Mouse (Mus musculus): Measurements from ENCODE around the gene Gm20708. TPM values are rescaled to one million over a fixed set of nuclear protein-coding genes. Genes with fewer than 3 reads are reported as not detected.

Gene Gm20708
- total RNA-seq, 2 experiments from 2014 or later: 0.57 to 0.89 TPM

- DNase-seq: no peak
- intact Hi-C loops (cut with DNase I): no loop called here
These were observed 71.5 kb downstream of the Gm20708 start for GRCm38 (mm10) chr11:117880977-117881358.

- intact Hi-C loops (cut with DNase I): no loop called here
- DNase-seq: no peak
These were observed 72.3 kb downstream of the Gm20708 start for GRCm38 (mm10) chr11:117881787-117882186.

GRCm38 (mm10) chr11:117882208-117882607, 72.7 kb downstream of the Gm20708 start:
- DNase-seq: no peak
- intact Hi-C loops (cut with DNase I): no loop called here

GRCm38 (mm10) chr11:117886000-117886399, 76.5 kb downstream of the Gm20708 start:
- DNase-seq: no peak
- intact Hi-C loops (cut with DNase I): no loop called here

GRCm38 (mm10) chr11:117888168-117888852, 78.8 kb downstream of the Gm20708 start:
- intact Hi-C loops (cut with DNase I): no loop called here
- no peak for DNase-seq

DNA sequence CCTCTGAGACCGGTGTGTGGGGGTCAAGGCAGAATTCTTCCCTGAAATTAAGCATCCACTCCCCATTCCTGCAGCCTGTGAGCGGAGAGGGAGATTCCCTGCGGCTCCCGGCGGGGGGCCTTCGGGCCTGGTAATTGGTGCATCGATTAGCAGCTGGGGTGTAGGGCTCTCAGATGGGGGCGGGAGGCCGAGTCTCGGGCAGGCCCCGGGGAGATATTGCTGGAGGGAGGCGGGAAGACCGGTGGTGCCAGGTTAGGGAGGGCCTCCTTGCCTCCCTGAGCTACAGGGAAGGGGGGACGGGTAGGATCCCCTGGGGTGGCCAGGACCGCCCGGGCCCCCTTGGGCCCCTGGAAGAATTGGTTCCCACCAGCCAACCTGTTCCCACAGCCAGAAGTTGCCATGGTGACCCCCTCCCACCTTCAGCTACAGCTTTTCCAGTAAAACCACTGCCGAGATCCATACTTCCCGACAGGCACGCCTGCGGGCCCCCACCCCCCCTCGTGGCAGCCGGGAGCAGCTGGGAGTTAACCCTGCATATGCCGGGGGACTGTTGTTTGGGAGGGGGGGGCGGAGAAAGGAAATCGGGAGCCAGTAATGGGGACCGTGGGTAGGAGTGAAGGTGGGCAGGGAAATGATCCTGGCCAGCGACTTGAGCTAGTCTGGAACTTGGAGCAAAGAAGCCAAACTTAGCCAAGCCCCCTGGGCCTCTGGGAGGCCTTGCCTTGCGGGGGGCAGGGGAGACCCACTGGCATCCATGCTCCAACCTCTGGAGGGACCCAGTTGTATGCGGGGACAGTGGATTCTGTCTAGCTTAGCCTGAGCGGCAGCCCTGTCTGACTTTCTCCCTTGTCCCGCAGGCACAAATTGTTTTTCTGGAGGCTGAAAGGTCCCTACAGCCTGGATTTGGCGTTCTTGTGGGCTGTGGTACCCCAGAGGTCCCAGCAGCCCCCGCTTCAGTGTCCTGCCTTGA, 79.7 kb downstream of the Gm20708 start:
- DNase-seq: no peak
- intact Hi-C loops (cut with DNase I): no loop called here

Other genes starting within 250 kb of the Gm20708 start
- 10 to 100 TPM; 15.0 to 19.6 TPM for gene Tnrc6c, start 155.4 kb upstream of the Gm20708 start, total RNA-seq (2021)
- 1 to 10 TPM; 1.2 to 1.7 TPM for gene Tmc8, start 27.6 kb upstream of the Gm20708 start, total RNA-seq (2021)
- gene Tmc6, start 27.5 kb upstream of the Gm20708 start, total RNA-seq (2021): 1 to 10 TPM; 5.8 to 5.9 TPM
- gene 6030468B19Rik, start 12.0 kb upstream of the Gm20708 start, total RNA-seq (2021): not detected
- 100 to 1,000 TPM; 155 to 161 TPM for gene Syngr2, start within 50 bp of the Gm20708 start, total RNA-seq (2021)
- gene Afmid, start 16.3 kb downstream of the Gm20708 start, total RNA-seq (2021): 1 to 10 TPM; 2.7 to 3.0 TPM
- 1 to 10 TPM; 4.5 TPM for gene Tk1, start 16.4 kb downstream of the Gm20708 start, total RNA-seq (2021)
- gene Birc5, start 39.6 kb downstream of the Gm20708 start, total RNA-seq (2021): under 1 TPM; 0.74 to 0.84 TPM
- not detected for gene Tmem235, start 51.1 kb downstream of the Gm20708 start, total RNA-seq (2021)
- gene Tha1, start 63.8 kb downstream of the Gm20708 start, total RNA-seq (2021): 1 to 10 TPM; 4.3 to 5.2 TPM
- 1 to 10 TPM; 1.8 to 4.7 TPM for gene Socs3, start 160.4 kb downstream of the Gm20708 start, total RNA-seq (2021)
- 10 to 100 TPM; 17.9 to 18.9 TPM for gene Pgs1, start 176.6 kb downstream of the Gm20708 start, total RNA-seq (2021)